Mouse (Mus musculus): ENCODE measurements around the gene Rgp1.

Gene Rgp1

GRCm38 (mm10) chr4:43634621-43635374 is 56.3 kb downstream of the Rgp1 start:
- no peak for DNase-seq (ENCODE audit: low read depth)

GRCm38 (mm10) chr4:43636751-43637150 is 58.2 kb downstream of the Rgp1 start:
- DNase-seq (ENCODE audit: low read depth), result no peak

Measured in 416B (cell line).